In genomic region chr5:105701844-105702243, GRCm38 (mm10) we compare ENCODE assay signal across 7 mouse cellular contexts. TPM values are rescaled to one million over a fixed set of nuclear protein-coding genes. Genes with fewer than 3 reads are reported as not detected.
DNase-seq lines count a peak whose midpoint lies in the region; ATAC-seq lines count a peak whose summit lies in the region.

No protein-coding gene starts in this region.

- H3K9me3 ChIP-seq in forebrain, embryonic 16.5 days (ENCODE audit: control insufficient read depth, low read length), result no peaks in the 10 kb centered on the region
- H3K9me3 ChIP-seq in liver, embryonic 12.5 days (replicated peaks), result no peaks in the 10 kb centered on the region
- no peaks in the 10 kb centered on the region for H3K9me3 ChIP-seq in neural tube, embryonic 12.5 days

- H3K4me1 ChIP-seq in forebrain, embryonic 16.5 days (replicated peaks; ENCODE audit: control insufficient read depth, insufficient read depth, low read length), result peaks cover 53% of the 10 kb centered on the region
- peaks cover 64% of the 10 kb centered on the region for H3K4me1 ChIP-seq in liver, embryonic 12.5 days
- H3K4me1 ChIP-seq in neural tube, embryonic 12.5 days, result peaks cover 31% of the 10 kb centered on the region

- no peaks in the 10 kb centered on the region for H3K36me3 ChIP-seq in forebrain, embryonic 16.5 days (ENCODE audit: control insufficient read depth, insufficient read depth)
- no peaks in the 10 kb centered on the region for H3K36me3 ChIP-seq in liver, embryonic 12.5 days
- H3K36me3 ChIP-seq in neural tube, embryonic 12.5 days, result peaks cover 13% of the 10 kb centered on the region; the same call in 1 of the 2 replicates

- no peak overlapping the region for H3K27ac ChIP-seq in forebrain, embryonic 16.5 days (ENCODE audit: low read length)
- no peak overlapping the region for H3K27ac ChIP-seq in liver, embryonic 12.5 days
- H3K27ac ChIP-seq in neural tube, embryonic 12.5 days, result no peak overlapping the region

- ATAC-seq in forebrain, embryonic 16.5 days, result no peak
- ATAC-seq in liver, embryonic 12.5 days, result no peak
- no peak for ATAC-seq in neural tube, embryonic 12.5 days (ENCODE audit: low FRiP score, low read depth)

- WGBS in forebrain, embryonic 16.5 days, result 85% methylated on average over 8 of the region's 8 CpGs
- WGBS in liver, embryonic 12.5 days (ENCODE audit: insufficient replicate concordance), result 63% methylated on average over 8 of the region's 8 CpGs
- 76% methylated on average over 8 of the region's 8 CpGs for WGBS in neural tube, embryonic 12.5 days

- H3K4me3 ChIP-seq in forebrain, embryonic 16.5 days (replicated peaks; ENCODE audit: low read length), result no peak overlapping the region
- 0 out of 2 replicates have a peak overlapping the region, but pooled peaks have one; percentile 84 for H3K4me3 ChIP-seq in liver, embryonic 12.5 days
- no peak overlapping the region for H3K4me3 ChIP-seq in neural tube, embryonic 12.5 days

- H3K9ac ChIP-seq in forebrain, embryonic 16.5 days (replicated peaks; ENCODE audit: low read depth, low read length), result no peak overlapping the region
- H3K9ac ChIP-seq in liver, embryonic 12.5 days, result no peak overlapping the region
- no peak overlapping the region for H3K9ac ChIP-seq in neural tube, embryonic 12.5 days

- peak overlapping the region; percentile 93 for H3K4me2 ChIP-seq in forebrain, embryonic 16.5 days (ENCODE audit: low read length)
- H3K4me2 ChIP-seq in liver, embryonic 12.5 days, result peak overlapping the region; percentile 93
- H3K4me2 ChIP-seq in neural tube, embryonic 12.5 days (replicated peaks), result peak overlapping the region; percentile 89

- peak; percentile 59 for DNase-seq in adrenal gland, postnatal 25 days
- DNase-seq in frontal cortex, postnatal 14 days (ENCODE audit: low spot score in 2 of 2), result no peak
- no peak for DNase-seq in ovary, postnatal 10 days (ENCODE audit: low spot score)
- no peak for DNase-seq in embryo, embryonic 10 days (ENCODE audit: low spot score)

- no peaks in the 10 kb centered on the region for H3K27me3 ChIP-seq in forebrain, embryonic 16.5 days (replicated peaks; ENCODE audit: control insufficient read depth, insufficient read depth, low read length)
- peaks cover 21% of the 10 kb centered on the region for H3K27me3 ChIP-seq in liver, embryonic 12.5 days (replicated peaks)
- no peaks in the 10 kb centered on the region for H3K27me3 ChIP-seq in neural tube, embryonic 12.5 days (replicated peaks)

RNA-seq across cellular contexts. Expression of gene Lrrc8d, which starts 2.1 kb away (rescaled TPM):
- 99.7 and 124 TPM in 2 replicates for total RNA-seq in adrenal gland, postnatal 25 days (2021)
- 37.5 and 40.8 TPM in 2 replicates for polyA plus RNA-seq in forebrain, embryonic 16.5 days (2015; fragmentation: Nextera tagmentation; extraction: Ambion mirVana)
- 14.5 and 15.4 TPM in 2 replicates for polyA plus RNA-seq in liver, embryonic 12.5 days (2016; fragmentation: Nextera tagmentation; extraction: Ambion mirVana)
- 37.1 and 39.3 TPM in 2 replicates for polyA plus RNA-seq in neural tube, embryonic 12.5 days (2016; fragmentation: Nextera tagmentation; extraction: Ambion mirVana)
